Mouse (Mus musculus) heart, postnatal 10 days (tissue): ENCODE data around the gene Tmem223. TPM values are rescaled to one million over a fixed set of nuclear protein-coding genes. Genes with fewer than 3 reads are reported as not detected.

Experiments
- DNase-seq, 2 experiments: peaks; one replicate each; pipeline ENCODE4 v3.0.0; 2021
- intact Hi-C: fragments of 180-260 bp; cut with DNase I; formaldehyde crosslinking; loops from one replicate; pipeline ENCODE4 v1.15.1; 2025
- microRNA-seq, 2 experiments: library from miRNA; unstranded; fragments of <30 nt; microRNA quantifications; one replicate each; pipeline ENCODE4 v1.2.0; 2022
- total RNA-seq, 2 experiments: library from RNA; stranded (reverse); gene quantifications; 2 replicates each; pipeline ENCODE4 v1.2.3; 2021

Tmem223 gene
- total RNA-seq, 2 experiments from 2014 or later = 115 to 133 TPM

- DNase-seq = no peak
- intact Hi-C loops = no loop called here
Observed at GRCm38 (mm10) chr19:8798947-8799315, 28.1 kb downstream of the Tmem223 start.

- intact Hi-C loops = loop anchor here (2.0 to 5.0 kb wide), 2 partner anchors 17 to 45 kb away; partner anchors contain the start of genes Nxf1 and Ttc9c
- DNase-seq = peak; percentile 97
Observed at GRCm38 (mm10) chr19:8802130-8802821, 31.5 kb downstream of the Tmem223 start, which contains the start of gene Zbtb3. Gene Zbtb3, plus strand, starts transcription at chr19:8802555.

DNA sequence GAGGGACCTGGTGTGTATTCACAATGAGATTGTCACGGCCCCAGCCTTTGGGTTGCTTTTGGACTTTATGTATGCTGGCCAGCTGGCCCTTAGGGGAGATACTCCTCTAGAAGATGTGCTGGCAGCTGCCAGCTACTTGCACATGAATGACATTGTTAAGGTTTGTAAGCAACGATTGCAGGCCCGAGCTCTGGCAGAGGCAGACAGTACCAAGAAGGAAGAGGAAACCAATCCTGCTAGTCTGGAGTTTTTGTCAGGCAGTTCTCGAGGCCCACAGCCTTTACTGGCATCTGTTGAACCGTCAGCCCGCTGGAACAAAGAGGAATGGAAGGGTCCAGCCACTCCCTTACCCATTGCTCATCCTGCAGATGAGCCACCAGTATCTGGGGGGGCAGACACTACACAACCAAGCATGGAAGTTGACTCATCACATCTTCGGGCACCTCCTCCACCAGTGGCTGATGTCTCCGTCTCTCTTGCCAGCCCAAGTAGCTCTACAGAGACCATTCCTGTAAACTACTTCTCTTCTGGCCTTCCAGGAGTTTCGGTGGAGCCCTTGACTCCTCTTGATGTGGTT, 32.5 kb downstream of the Tmem223 start:
- intact Hi-C loops = loop anchor here (2.0 to 5.0 kb wide), 2 partner anchors 16 to 46 kb away; partner anchors contain the start of genes Nxf1 and Ttc9c
- no peak for DNase-seq

DNA sequence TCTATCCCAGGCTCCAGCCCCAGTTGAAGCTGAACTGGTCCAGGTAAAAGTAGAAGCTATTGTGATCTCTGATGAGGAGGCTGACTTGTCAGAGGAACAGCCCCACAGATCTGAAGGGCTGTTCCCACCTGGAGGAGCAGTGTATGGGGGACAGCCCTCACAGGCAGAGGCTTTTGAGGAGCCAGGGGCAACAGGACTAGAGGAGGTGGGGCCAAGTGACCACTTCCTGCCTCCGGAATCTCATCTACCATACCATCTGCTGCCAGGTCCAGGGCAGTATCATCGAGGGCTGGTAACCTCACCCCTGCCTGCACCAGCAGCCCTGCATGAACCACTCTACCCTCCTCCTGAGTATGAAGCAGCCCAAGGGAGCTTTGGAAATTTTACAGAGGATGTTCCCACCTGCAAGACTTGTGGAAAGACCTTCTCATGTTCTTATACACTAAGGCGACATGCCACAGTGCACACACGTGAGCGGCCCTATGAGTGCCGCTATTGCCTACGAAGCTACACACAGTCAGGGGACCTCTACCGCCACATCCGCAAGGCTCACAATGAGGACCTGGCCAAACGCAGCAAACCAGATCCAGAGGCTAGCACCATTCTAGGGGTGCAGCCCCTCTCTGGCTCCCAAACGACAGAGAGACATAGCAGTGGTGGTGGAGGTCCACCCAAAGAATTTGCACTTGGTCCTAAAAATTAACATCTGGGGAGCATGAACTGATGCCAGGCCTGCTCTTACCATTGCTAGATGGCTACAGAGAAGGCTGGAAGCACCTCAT, 33.3 kb downstream of the Tmem223 start:
- intact Hi-C loops = loop anchor here (2.0 to 5.0 kb wide), 2 partner anchors 15 to 47 kb away; partner anchors contain the start of genes Nxf1 and Ttc9c
- no peak for DNase-seq

DNA sequence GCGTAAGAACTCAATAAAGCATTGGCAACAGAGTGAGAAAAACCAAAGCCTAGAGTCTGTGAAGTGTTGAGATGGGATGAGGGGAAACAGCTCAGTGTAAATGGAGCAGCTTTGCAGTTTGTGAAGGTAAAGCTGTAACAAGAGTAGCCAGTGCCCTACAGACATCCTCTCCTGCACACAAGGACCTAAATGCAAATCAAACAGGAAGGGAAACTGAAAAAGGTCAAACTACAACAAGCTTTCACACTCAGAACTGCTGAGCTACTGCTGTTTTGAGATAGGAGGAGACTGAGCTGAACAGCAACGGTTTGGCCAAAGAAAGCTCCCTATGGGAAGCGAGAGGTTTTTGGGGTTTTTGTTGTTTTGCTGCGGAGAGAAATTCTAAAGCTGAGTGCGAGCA, 36.0 kb downstream of the Tmem223 start:
- intact Hi-C loops = no loop called here

GRCm38 (mm10) chr19:8815812-8816211, 45.0 kb downstream of the Tmem223 start:
- no peak for DNase-seq
- intact Hi-C loops = no loop called here

More for the DNA sequence above, 36.0 kb downstream of the Tmem223 start:
- DNase-seq = no peak

- intact Hi-C loops = no loop called here
- DNase-seq = no peak
Observed at GRCm38 (mm10) chr19:8817001-8817400, 46.2 kb downstream of the Tmem223 start.

GRCm38 (mm10) chr19:8818301-8818798, 47.6 kb downstream of the Tmem223 start:
- intact Hi-C loops = loop anchor here (2.0 kb wide), 1 partner anchor 16 kb away; the partner anchor contains the start of gene Zbtb3
- no peak for DNase-seq

GRCm38 (mm10) chr19:8818801-8819595, 48.2 kb downstream of the Tmem223 start, which contains the start of gene Ttc9c:
Gene Ttc9c, minus strand, starts transcription at chr19:8819333.
- DNase-seq = peak; percentile 97 to 98
- intact Hi-C loops = loop anchor here (2.0 kb wide), 1 partner anchor 16 kb away; the partner anchor contains the start of gene Zbtb3

GRCm38 (mm10) chr19:8819596-8820423, 49.0 kb downstream of the Tmem223 start, which contains the start of gene Hnrnpul2:
Gene Hnrnpul2, plus strand, starts transcription at chr19:8820010.
- DNase-seq = peak; percentile 99
- intact Hi-C loops = loop anchor here (2.0 kb wide), 2 partner anchors 17 kb away; partner anchors contain the start of genes Bscl2 and Zbtb3

- no peak for DNase-seq
- intact Hi-C loops = loop anchor here (2.0 kb wide), 1 partner anchor 16 kb away; the partner anchor contains the start of gene Bscl2
Observed at GRCm38 (mm10) chr19:8820424-8820956, 49.7 kb downstream of the Tmem223 start.

- intact Hi-C loops = loop anchor here (2.0 kb wide), 1 partner anchor 16 kb away; the partner anchor contains the start of gene Bscl2
- no peak for DNase-seq
Observed at GRCm38 (mm10) chr19:8821146-8821545, 50.4 kb downstream of the Tmem223 start.

Small RNA genes within 50 kb of the gene (microRNA-seq; reads per million reads assigned to microRNA genes)
- gene Mir6992 = 0 reads per million in 2 experiments

Other genes starting within 250 kb of the Tmem223 start
- under 1 TPM in 1 of 2 experiments, not detected in 1; 0.07 TPM for gene Slc22a8, start 179.7 kb upstream of the Tmem223 start, total RNA-seq
- not detected for gene Slc22a6, start 153.0 kb upstream of the Tmem223 start, total RNA-seq
- not detected for gene Chrm1, start 107.2 kb upstream of the Tmem223 start, total RNA-seq
- gene Slc3a2, start 47.6 kb upstream of the Tmem223 start, total RNA-seq = 10 to 100 TPM; 36.6 to 56.3 TPM
- 10 to 100 TPM; 24.9 to 27.2 TPM for gene Wdr74, start 35.2 kb upstream of the Tmem223 start, total RNA-seq
- gene 1700092M07Rik, start 30.3 kb upstream of the Tmem223 start, total RNA-seq = not detected
- 10 to 100 TPM; 43.6 to 44.4 TPM for gene Stx5a, start 29.6 kb upstream of the Tmem223 start, total RNA-seq
- gene Nxf1, start 13.9 kb upstream of the Tmem223 start, total RNA-seq = 10 to 100 TPM; 61.7 to 67.6 TPM
- 10 to 100 TPM; 13.9 to 22.5 TPM for gene Tmem179b, start 3.5 kb downstream of the Tmem223 start, total RNA-seq
- 10 to 100 TPM in 1 of 2 experiments, 1 to 10 TPM in 1; 9.5 to 10.2 TPM for gene Taf6l, start 15.4 kb downstream of the Tmem223 start, total RNA-seq
- gene Polr2g, start 27.6 kb downstream of the Tmem223 start, total RNA-seq = 10 to 100 TPM; 72.7 to 76.0 TPM
- 1 to 10 TPM; 2.2 to 3.0 TPM for gene Zbtb3, start 31.6 kb downstream of the Tmem223 start, total RNA-seq
- 10 to 100 TPM; 14.2 to 17.6 TPM for gene Ttc9c, start 48.3 kb downstream of the Tmem223 start, total RNA-seq
- gene Hnrnpul2, start 49.0 kb downstream of the Tmem223 start, total RNA-seq = 10 to 100 TPM; 51.0 to 56.3 TPM
- not detected for gene AC129217.1, start 58.8 kb downstream of the Tmem223 start, total RNA-seq
- 10 to 100 TPM; 25.8 to 34.7 TPM for gene Bscl2, start 66.5 kb downstream of the Tmem223 start, total RNA-seq
- gene Gng3, start 68.2 kb downstream of the Tmem223 start, total RNA-seq = not detected
- 1 to 10 TPM; 4.2 to 5.1 TPM for gene Lrrn4cl, start 79.8 kb downstream of the Tmem223 start, total RNA-seq
- 100 to 1,000 TPM; 123 to 126 TPM for gene Ubxn1, start 100.5 kb downstream of the Tmem223 start, total RNA-seq
- 10 to 100 TPM; 50.4 to 58.1 TPM for gene Uqcc3, start 109.9 kb downstream of the Tmem223 start, total RNA-seq
- gene Lbhd1, start 112.7 kb downstream of the Tmem223 start, total RNA-seq = 1 to 10 TPM; 2.0 to 9.8 TPM
- not detected for gene Gm49403, start 112.9 kb downstream of the Tmem223 start, total RNA-seq
- 10 to 100 TPM; 16.6 to 23.0 TPM for gene 1810009A15Rik, start 117.9 kb downstream of the Tmem223 start, total RNA-seq
- gene Gm49416, start 117.9 kb downstream of the Tmem223 start, total RNA-seq = 1 to 10 TPM in 1 of 2 experiments, not detected in 1; 6.4 TPM
- gene Ints5, start 122.0 kb downstream of the Tmem223 start, total RNA-seq = 10 to 100 TPM; 14.5 to 17.1 TPM
- 10 to 100 TPM; 69.3 to 74.5 TPM for gene Ganab, start 127.1 kb downstream of the Tmem223 start, total RNA-seq
- 10 to 100 TPM; 38.7 to 41.8 TPM for gene B3gat3, start 149.4 kb downstream of the Tmem223 start, total RNA-seq
- 1 to 10 TPM; 6.5 to 7.1 TPM for gene Rom1, start 158.4 kb downstream of the Tmem223 start, total RNA-seq
- gene Eml3, start 158.6 kb downstream of the Tmem223 start, total RNA-seq = 10 to 100 TPM; 16.7 to 18.7 TPM
- gene Mta2, start 170.9 kb downstream of the Tmem223 start, total RNA-seq = 10 to 100 TPM; 54.4 to 59.5 TPM
- 10 to 100 TPM in 1 of 2 experiments, 1 to 10 TPM in 1; 8.5 to 10.4 TPM for gene Tut1, start 182.9 kb downstream of the Tmem223 start, total RNA-seq
- 100 to 1,000 TPM; 283 to 289 TPM for gene Eef1g, start 196.0 kb downstream of the Tmem223 start, total RNA-seq
- 100 to 1,000 TPM; 348 to 380 TPM for gene Ahnak, start 218.3 kb downstream of the Tmem223 start, total RNA-seq